Mouse (Mus musculus): ENCODE data around the gene Cyb5b.

GRCm38 (mm10) chr8:107164251-107164773 is 13.9 kb downstream of the Cyb5b start:
- TF ChIP-seq CTCF (IDR thresholded peaks at IDR 0.05; ENCODE audit: extremely low read depth, insufficient read depth, insufficient read length, insufficient replicate concordance) (no peak), POLR2A (IDR thresholded peaks at IDR 0.05; ENCODE audit: low read depth, low read length) (no peak)
